Mouse (Mus musculus) liver, adult 2 months (tissue): ENCODE measurements around the gene Ext2. TPM values are rescaled to one million over a fixed set of nuclear protein-coding genes. Genes with fewer than 3 reads are reported as not detected.
A peak's percentile ranks its signal among the peaks of the same experiment; 100 is the strongest.

ENCODE experiments used
- DNase-seq: peaks from one replicate; pipeline ENCODE4 v3.0.0-alpha.2; 2011; ENCODE audit warnings: low read depth, low spot score; ENCODE audit errors: extremely low read depth
- H3K27ac ChIP-seq: fragments of 200-500 bp; replicated peaks from 2 replicates; pipeline ENCODE4 v1.5.1; 2012; ENCODE audit warnings: low read depth, mild to moderate bottlenecking, control low read depth, inconsistent platforms, low read length; ENCODE audit not compliant: insufficient read depth
- H3K27me3 ChIP-seq: fragments of 200-500 bp; 2 replicates; pipeline ENCODE4 v1.6.1; 2012; ENCODE audit warnings: mild to moderate bottlenecking, moderate library complexity, low read length, inconsistent platforms; ENCODE audit not compliant: control insufficient read depth, insufficient read depth
- H3K36me3 ChIP-seq: fragments of 200-500 bp; 2 replicates; pipeline ENCODE4 v1.6.1; 2012; ENCODE audit warnings: low read length, inconsistent platforms; ENCODE audit not compliant: control insufficient read depth, insufficient read depth
- H3K4me1 ChIP-seq: fragments of 200-500 bp; 2 replicates; pipeline ENCODE4 v1.6.1; 2011; ENCODE audit warnings: low read length; ENCODE audit not compliant: control insufficient read depth, insufficient read depth
- H3K4me3 ChIP-seq: fragments of 200-500 bp; 2 replicates; pipeline ENCODE4 v1.5.1; 2011; ENCODE audit warnings: low read depth, mild to moderate bottlenecking, control low read depth, low read length, moderate library complexity; ENCODE audit not compliant: insufficient read depth
- H3K79me2 ChIP-seq: fragments of 200-500 bp; 2 replicates; pipeline ENCODE4 v1.6.1; 2012; ENCODE audit warnings: inconsistent platforms, mild to moderate bottlenecking, low read length, moderate library complexity; ENCODE audit not compliant: control insufficient read depth, insufficient read depth
- H3K9ac ChIP-seq: fragments of 200-500 bp; 2 replicates; pipeline ENCODE4 v1.6.1; 2012; ENCODE audit warnings: low read depth, mild to moderate bottlenecking, control low read depth, inconsistent platforms, low read length
- CTCF ChIP-seq: fragments of 200-500 bp; IDR thresholded peaks from 2 replicates; pipeline ENCODE4 v1.5.1; 2011; ENCODE audit warnings: low read depth, low read length, control low read depth
- POLR2A ChIP-seq: fragments of 200-500 bp; IDR thresholded peaks from 2 replicates; pipeline ENCODE4 v1.6.1; 2011; ENCODE audit warnings: low read length, control low read depth; ENCODE audit not compliant: insufficient read depth; ENCODE audit errors: extremely low read depth
- WGBS: fragments of 180-500 bp; shearing (Covaris S2); methylation state at CpG from one replicate; pipeline ENCODE4 v1.1.7; 2018; 5-methylcytosine and 5-hydroxymethylcytosine counted together
- polyA plus RNA-seq: library from polyadenylated mRNA; depleted of rRNA; stranded (reverse); fragments of >200 nt; gene quantifications from 2 replicates; pipeline ENCODE4 v1.2.3, GENCODE M21; 2012
- total RNA-seq: library from RNA; depleted of rRNA; stranded (reverse); fragments of >200 nt; gene quantifications from 2 replicates; pipeline ENCODE4 v1.2.3, GENCODE M21; 2014

Gene Ext2
- total and polyA plus RNA-seq, 2 experiments = 14.1 to 19.1 TPM

DNA sequence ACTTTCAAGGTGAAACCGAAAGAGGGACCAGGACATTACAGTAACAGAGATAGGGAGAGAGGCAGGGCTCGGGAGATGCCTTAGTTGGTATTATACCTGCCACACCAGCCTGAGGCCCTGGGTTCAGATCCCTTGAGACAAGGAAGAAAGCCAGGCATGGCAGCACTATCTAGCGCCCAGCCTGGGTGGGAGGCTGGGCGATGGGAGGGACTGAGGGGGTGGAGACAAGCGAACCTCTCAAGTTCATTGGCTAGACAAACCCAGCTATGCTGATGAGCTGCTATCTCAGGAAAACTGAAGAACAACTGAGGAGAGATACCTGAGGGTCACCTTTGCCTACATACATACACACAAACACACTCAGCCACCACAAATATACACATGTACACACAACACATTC, 17.3 kb downstream of the Ext2 start:
- no peaks in the 10 kb centered on the region for H3K27me3 ChIP-seq
- no peak overlapping the region for H3K27ac ChIP-seq
- no peaks in the 10 kb centered on the region for H3K79me2 ChIP-seq
- no peak for DNase-seq
- no peak overlapping the region for H3K4me3 ChIP-seq
- 96% methylated on average over 5 of the region's 5 CpGs for WGBS
- peaks cover 15% of the 10 kb centered on the region; the same call in 1 of the 2 replicates for H3K36me3 ChIP-seq
- no peak overlapping the region for H3K9ac ChIP-seq
- H3K4me1 ChIP-seq = no peaks in the 10 kb centered on the region
- no peak for TF ChIP-seq CTCF
- TF ChIP-seq POLR2A = no peak

DNA sequence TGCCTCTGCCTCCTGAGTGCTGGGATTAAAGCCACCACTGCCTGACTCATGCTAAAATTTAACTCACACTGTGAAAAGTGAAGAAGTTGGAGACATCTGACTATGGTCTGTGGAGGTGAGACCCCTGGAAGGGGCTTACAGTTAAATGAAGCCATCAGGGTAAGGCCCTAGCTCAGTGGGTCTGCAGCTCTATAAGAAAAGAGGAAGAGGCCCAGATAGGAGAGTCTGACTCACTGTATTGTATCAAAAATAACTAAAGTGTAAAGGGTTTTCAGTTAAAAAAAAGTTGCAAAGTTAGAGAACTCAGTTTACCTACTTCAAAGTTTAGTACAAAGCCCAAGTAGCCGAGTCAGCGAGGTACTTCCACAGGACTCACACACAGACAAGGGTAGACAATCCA, 19.4 kb downstream of the Ext2 start:
- Histone ChIP-seq H3K79me2 (no peaks in the 10 kb centered on the region), H3K27me3 (no peaks in the 10 kb centered on the region), H3K27ac (no peak overlapping the region), H3K4me3 (no peak overlapping the region), H3K36me3 (peaks cover 13% of the 10 kb centered on the region; the same call in 1 of the 2 replicates), H3K4me1 (no peaks in the 10 kb centered on the region), H3K9ac (no peak overlapping the region)
- WGBS = 93% methylated on average over 2 of the region's 2 CpGs
- TF ChIP-seq CTCF (no peak), POLR2A (no peak)
- DNase-seq = no peak

DNA sequence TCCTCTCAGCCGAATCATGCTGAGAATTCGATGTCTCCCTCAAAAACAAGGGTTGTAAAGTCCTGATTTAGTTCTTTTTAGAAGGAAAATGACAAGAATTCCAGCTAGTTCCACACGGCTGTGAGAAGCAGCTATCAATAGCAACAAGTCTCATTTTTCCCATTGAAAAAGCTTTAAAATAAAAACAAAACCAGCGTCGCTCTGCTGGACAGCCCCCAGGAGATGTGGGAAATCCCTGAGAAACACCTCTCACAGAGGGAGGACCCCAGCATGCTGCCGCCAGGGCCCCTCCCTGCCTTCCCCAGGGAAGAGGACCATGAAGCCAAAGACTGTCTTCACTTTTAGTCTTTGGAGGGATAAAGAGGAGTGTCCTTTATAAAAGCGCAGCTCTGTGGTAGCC, 21.3 kb downstream of the Ext2 start:
- no peaks in the 10 kb centered on the region for H3K4me1 ChIP-seq
- DNase-seq = no peak
- H3K4me3 ChIP-seq = no peak overlapping the region
- 96% methylated on average over 7 of the region's 7 CpGs for WGBS
- TF ChIP-seq POLR2A (no peak), CTCF (no peak)
- no peaks in the 10 kb centered on the region for H3K79me2 ChIP-seq
- peaks cover 13% of the 10 kb centered on the region; the same call in 1 of the 2 replicates for H3K36me3 ChIP-seq
- no peak overlapping the region for H3K27ac ChIP-seq
- no peaks in the 10 kb centered on the region for H3K27me3 ChIP-seq
- no peak overlapping the region for H3K9ac ChIP-seq

DNA sequence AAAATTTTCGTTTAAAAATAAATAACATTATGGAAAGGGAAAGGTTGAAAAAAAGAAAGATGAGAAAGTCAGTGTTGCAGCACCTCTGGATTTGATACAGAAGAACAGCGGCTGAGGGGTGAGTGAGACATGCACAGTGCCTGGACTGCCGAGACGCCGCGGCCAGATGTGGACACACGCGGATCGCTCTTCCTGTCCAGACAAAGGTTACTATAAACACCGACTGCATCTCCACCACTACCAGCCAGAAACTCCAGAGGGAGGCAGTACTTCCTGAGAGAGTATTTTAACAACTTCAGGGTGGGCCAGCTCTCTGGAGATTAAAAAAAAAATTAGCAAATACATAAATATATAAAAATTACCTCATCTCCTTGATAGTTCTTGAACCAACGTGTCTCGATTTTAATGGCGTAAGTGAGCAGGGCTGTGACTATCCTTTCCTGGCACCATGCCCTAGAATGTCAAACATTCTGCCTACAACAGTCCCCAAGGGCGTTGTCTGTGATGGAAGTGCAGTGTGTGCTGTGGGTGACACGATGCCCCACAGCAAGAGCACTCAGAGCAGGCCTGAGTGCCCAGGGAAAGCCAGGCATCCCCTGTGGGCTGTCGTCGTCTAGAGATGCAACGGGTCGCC, 25.1 kb downstream of the Ext2 start:
- no peaks in the 10 kb centered on the region for H3K79me2 ChIP-seq
- WGBS = 69% methylated on average over 19 of the region's 19 CpGs
- peaks cover 5% of the 10 kb centered on the region; the same call in 1 of the 2 replicates for H3K36me3 ChIP-seq

DNA sequence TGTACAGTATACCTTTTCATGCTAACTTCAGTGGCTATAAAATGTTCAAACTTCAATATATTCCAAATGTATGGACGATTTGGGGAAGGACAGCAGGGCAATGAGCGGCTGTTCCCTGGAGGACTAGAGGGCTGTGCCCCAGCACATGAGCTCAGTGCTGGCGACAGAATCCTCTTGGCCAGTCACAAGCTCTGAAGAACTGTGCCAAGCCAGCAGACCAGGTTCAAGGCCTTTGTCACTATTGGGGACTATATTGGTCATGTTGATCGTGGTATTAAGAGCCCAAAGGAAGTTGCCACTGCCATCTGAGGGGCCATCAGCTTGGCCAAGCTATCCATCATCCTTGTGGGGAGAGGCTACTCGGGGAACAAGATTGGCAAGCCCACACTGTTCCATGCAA, 28.0 kb downstream of the Ext2 start:
- Histone ChIP-seq H3K36me3 (peaks cover 2% of the 10 kb centered on the region; the same call in 1 of the 2 replicates), H3K9ac (no peak overlapping the region), H3K27ac (no peak overlapping the region), H3K79me2 (no peaks in the 10 kb centered on the region), H3K4me1 (peaks cover 4% of the 10 kb centered on the region), H3K27me3 (no peaks in the 10 kb centered on the region), H3K4me3 (no peak overlapping the region)
- TF ChIP-seq POLR2A (no peak), CTCF (no peak)
- WGBS = 65% methylated on average over 5 of the region's 5 CpGs
- peak; percentile 13 for DNase-seq

More for the DNA sequence above, 25.1 kb downstream of the Ext2 start:
- Histone ChIP-seq H3K27me3 (no peaks in the 10 kb centered on the region), H3K4me1 (peaks cover 2% of the 10 kb centered on the region; the same call in 1 of the 2 replicates), H3K27ac (no peak overlapping the region), H3K9ac (no peak overlapping the region), H3K4me3 (no peak overlapping the region)
- no peak for DNase-seq
- TF ChIP-seq CTCF = no peak
- TF ChIP-seq POLR2A = no peak
